Mouse (Mus musculus): ENCODE measurements around the gene Katna1.

DNA sequence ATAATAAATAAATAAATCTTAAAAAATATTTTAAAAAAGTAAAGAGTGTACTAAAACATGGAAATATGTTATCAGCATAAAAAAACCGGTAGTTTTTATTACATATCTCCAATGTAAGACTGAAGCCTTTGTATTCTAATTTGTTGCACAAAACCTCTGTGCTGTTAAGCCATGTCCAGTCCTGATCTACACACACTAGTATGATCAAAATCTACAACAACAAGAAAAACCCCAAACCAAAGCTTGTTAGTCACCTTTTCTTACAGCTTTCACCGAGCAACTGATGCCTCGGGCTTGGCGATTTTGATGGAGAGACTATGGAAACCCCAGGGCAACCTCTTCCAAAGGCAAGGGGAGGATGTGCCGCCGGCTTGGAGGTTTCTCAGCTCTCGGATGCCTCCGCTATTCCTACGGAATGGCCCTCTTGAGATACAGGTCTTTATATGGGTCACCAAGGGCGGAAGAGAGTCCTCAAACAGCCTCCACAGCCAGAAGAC lies 66.5 kb downstream of the Katna1 start:
- no peak for TF ChIP-seq MAFK (IDR thresholded peaks at IDR 0.05; ENCODE audit: insufficient read depth, low read depth, low read length)
- no peak for TF ChIP-seq HCFC1 (IDR thresholded peaks at IDR 0.05; ENCODE audit: borderline replicate concordance, insufficient read depth, low read length)
- no peak for TF ChIP-seq CHD2 (IDR thresholded peaks at IDR 0.05; ENCODE audit: low read depth, low read length)
- no peak for TF ChIP-seq ZC3H11A (IDR thresholded peaks at IDR 0.05; ENCODE audit: borderline replicate concordance, low read depth, low read length)

All from ES-E14 (cell line).